Mouse (Mus musculus) duodenum, adult 2 months (tissue): ENCODE results near the gene Chd4. TPM values are rescaled to one million over a fixed set of nuclear protein-coding genes. Genes with fewer than 3 reads are reported as not detected.

Experiments used
- polyA plus RNA-seq: library from polyadenylated mRNA; depleted of rRNA; stranded (reverse); fragments of >200 nt; gene quantifications from 2 replicates; pipeline ENCODE4 v1.2.3, GENCODE M21; 2012; ENCODE audit warnings: low replicate concordance; rRNA removed

The Chd4 gene
- polyA plus RNA-seq: 19.3 and 20.9 TPM in 2 replicates

DNA sequence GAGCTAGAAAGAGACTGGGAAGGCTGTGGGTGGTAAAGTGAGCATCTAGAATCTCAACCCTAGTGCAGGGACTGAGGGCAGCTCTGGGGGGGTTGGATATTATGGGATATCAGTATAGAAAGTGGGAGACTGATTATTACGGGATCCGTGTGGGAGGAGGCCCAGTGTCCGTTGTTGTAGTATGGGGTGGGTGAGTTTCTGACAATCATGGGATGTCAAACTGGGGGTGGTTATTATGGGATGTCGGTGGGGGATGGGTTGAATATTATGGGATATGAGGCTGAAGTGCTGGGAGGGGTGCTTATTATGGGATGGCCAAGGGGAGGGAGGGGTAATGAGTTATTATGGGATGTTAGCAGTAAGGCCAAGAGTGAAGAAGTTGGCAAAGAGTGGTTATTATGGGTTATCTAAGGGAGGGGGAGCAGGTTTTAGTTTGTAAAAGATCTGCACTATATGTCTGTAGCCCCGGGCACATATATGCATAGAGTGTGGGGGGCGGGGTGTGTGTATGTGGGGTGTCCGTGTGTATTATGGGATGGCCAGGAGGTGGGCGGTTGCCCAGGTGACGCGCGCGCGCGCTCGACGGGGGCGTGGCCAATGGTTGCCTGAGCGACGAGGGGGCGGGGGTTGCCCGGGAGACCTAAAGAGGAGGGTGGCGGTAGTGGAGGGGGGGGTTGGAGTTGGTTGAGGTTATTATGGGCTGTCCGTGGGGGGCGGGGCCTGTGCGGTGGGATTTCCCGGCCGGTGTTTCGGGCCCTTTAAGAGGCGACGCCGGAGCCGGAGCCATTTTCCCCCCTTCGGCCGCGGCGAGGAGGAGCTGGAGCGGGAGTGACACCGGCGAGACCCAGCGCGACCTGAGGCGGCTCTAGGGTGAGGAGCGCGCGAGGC lies at the start of gene Chd4:
Gene Chd4, plus strand, starts transcription at position 591 of the 888 bp plus-strand sequence.

DNA sequence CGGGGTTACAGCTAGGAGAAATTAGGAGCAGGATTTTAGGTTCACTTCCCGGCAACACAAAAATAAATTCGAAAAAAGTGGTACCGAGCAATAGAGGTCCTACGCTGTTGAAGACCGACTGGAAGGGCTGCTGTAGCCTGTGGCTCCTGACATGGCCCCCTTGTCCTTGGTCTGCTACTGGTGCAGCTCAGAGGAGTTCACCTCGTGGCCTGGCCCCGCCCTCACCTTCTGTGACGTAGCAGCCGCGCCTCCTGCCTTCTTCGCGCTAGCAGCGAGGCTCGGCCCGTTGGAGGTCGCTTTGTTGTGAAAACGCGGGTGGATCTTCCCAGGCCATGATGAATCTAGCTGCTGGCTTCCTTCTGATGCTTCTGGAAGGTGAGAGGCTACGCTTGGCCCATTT lies 46.1 kb upstream of the Chd4 start, which contains the start of gene Acrbp:
Gene Acrbp, plus strand, starts transcription at position 12 of the 400 bp plus-strand sequence.

DNA sequence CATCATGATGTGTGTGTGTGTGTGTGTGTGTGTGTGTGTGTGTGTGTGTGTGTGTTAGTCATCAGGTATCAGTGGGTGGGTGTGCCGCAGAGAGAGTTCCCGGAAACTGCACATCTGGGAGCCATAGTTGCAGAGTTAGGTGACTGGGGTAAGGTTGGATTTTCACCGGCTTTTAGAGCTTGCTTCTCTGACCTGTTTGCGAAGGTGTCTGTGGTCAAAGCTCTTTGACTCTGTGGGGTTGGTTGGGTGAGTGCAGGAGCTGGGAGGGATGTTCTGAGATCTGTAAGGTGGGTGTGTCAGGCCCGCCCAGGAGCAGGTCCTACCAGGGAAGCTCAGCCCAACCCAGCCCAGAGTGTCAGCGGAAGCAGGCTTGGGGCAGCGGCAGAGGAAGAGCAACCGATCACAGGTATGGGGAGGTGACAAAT lies 28.2 kb upstream of the Chd4 start, which contains the start of gene Lpar5:
Gene Lpar5, plus strand, starts transcription at position 350 of the 425 bp plus-strand sequence.

DNA sequence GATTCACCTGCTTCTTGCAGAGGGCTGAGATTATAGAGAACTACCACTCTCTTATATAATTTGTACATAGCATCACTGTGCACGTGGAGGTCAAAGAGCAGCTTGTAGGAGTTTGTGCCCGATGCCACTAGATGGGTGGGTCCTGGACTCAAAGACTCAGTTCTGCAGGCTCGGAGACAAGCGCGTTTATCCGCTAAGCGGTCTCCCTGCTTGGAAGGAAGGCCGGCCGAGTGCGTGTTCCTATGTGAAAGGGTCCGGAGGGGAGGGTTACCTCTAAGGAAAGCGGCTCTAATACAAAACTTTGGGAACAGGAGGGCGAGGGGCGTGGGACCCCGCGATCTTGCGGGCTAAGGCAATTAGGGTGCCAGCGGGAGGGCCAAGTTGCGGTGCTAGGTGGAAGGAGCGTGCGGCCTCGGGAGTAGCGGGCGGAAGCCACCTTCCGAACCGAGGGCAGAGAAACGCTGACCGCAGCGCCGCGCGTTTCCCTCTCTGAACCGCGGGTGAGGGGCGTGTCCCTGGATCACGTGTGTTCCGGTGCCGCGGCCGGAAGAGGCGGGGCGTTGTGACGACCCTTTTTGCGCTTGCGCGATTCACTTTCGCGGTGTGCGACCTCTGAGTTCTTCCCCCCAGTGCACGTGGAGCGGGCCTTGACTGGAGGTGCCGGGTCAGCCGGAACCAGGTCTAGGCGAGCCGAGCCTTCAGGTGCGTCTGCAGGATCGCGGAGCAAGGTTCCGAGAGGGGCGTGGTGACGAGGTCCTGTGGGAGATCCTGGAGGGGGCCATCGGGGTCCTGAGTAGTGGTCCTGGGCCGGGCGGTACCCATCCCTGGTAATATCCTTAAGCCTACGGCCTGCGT lies 35.7 kb downstream of the Chd4 start, which contains the start of gene Nop2:
Gene Nop2, plus strand, starts transcription at position 608 of the 855 bp plus-strand sequence.

DNA sequence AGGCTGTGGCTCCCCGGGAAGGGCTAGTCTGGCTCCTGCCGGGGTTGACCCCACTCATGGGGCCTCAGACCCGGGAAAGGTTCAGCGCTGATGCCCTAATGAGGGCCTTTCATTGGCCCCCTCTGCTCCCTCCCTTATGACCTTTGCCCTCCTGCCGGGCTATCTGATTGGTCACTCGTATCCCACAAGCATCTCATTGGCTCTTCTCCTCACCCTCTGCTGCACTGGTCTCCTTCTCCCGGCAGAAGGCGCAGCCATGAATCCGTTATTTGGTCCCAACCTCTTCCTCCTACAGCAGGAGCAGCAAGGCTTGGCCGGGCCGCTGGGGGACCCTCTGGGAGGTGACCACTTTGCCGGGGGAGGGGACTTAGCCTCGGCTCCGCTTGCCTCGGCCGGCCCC lies 49.2 kb downstream of the Chd4 start, which contains the start of gene Iffo1:
Gene Iffo1, plus strand, starts transcription at position 241 of the 400 bp plus-strand sequence.

DNA sequence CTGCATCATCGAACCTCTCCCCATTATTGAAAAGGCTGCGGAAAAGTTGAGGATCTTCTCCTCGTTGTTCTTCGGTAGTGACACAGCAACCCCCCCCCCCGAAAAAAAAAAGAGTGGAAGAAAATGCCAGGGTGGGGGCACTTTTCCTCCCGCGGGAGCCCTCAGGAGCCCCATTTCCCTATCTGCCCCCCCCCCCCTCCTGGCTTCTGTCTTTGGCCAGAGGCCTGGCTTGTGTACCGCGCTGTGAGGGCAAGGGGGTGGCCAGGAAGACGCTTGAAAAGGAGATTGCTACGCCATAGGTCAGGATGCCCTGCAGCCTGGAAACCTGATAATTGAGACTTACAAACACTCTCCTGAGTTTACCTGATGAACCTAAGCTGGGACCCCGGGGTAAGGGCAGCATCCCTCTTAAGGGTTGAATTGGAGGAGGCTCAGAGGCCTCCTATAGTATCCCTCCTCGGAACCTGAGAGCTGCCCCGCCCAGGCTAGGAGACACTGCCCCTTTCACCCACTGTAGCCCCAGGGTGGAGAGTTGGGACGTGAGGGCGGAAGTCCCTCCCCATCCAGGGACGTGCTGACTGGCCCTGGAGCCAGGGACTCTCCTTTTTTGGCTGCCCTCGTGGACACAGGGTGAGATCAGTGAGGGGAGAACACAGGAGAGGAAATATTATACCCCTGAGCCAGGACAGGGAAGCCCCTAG lies 70.4 kb downstream of the Chd4 start, which contains the start of gene Gapdh:
Gene Gapdh, minus strand, starts transcription at position 417 of the 701 bp plus-strand sequence.

Other genes starting within 250 kb of the Chd4 start
- gene P3h3, start 238.2 kb upstream of the Chd4 start, polyA plus RNA-seq: 5.8 and 11.2 TPM in 2 replicates
- gene Gpr162, start 232.0 kb upstream of the Chd4 start, polyA plus RNA-seq: 0.65 and 1.6 TPM in 2 replicates
- gene Cd4, start 207.8 kb upstream of the Chd4 start, polyA plus RNA-seq: 2.8 and 4.7 TPM in 2 replicates
- 3.0 and 7.5 TPM in 2 replicates for gene Lag3, start 184.3 kb upstream of the Chd4 start, polyA plus RNA-seq
- gene Ptms, start 175.9 kb upstream of the Chd4 start, polyA plus RNA-seq: 874 and 2,100 TPM in 2 replicates
- 369 and 581 TPM in 2 replicates for gene Mlf2, start 164.6 kb upstream of the Chd4 start, polyA plus RNA-seq
- gene Cops7a, start 130.4 kb upstream of the Chd4 start, polyA plus RNA-seq: 120 and 168 TPM in 2 replicates
- 3.2 and 4.2 TPM in 2 replicates for gene Pianp, start 99.3 kb upstream of the Chd4 start, polyA plus RNA-seq
- 34.6 and 47.6 TPM in 2 replicates for gene Zfp384, start 86.8 kb upstream of the Chd4 start, polyA plus RNA-seq
- gene Ing4, start 56.2 kb upstream of the Chd4 start, polyA plus RNA-seq: 32.0 and 39.8 TPM in 2 replicates
- 11.1 and 17.9 TPM in 2 replicates for gene Acrbp, start 46.3 kb upstream of the Chd4 start, polyA plus RNA-seq
- 129 and 167 TPM in 2 replicates for gene Lpar5, start 28.1 kb upstream of the Chd4 start, polyA plus RNA-seq
- gene Nop2, start 35.9 kb downstream of the Chd4 start, polyA plus RNA-seq: 6.3 and 8.1 TPM in 2 replicates
- 8.8 and 10.6 TPM in 2 replicates for gene Iffo1, start 49.3 kb downstream of the Chd4 start, polyA plus RNA-seq
- 4,213 and 4,236 TPM in 2 replicates for gene Gapdh, start 70.5 kb downstream of the Chd4 start, polyA plus RNA-seq
- 47.2 and 47.9 TPM in 2 replicates for gene Ncapd2, start 95.7 kb downstream of the Chd4 start, polyA plus RNA-seq
- gene Mrpl51, start 95.8 kb downstream of the Chd4 start, polyA plus RNA-seq: 36.1 and 67.8 TPM in 2 replicates
- gene Vamp1, start 119.6 kb downstream of the Chd4 start, polyA plus RNA-seq: 6.9 and 10.7 TPM in 2 replicates
- 25.3 and 44.5 TPM in 2 replicates for gene Tapbpl, start 135.9 kb downstream of the Chd4 start, polyA plus RNA-seq
- 1.6 and 3.5 TPM in 2 replicates for gene Cd27, start 141.0 kb downstream of the Chd4 start, polyA plus RNA-seq
- gene Tuba3a, start 190.1 kb downstream of the Chd4 start, polyA plus RNA-seq: 0.09 TPM in 1 of 2 replicates, not detected in the other
- 182 and 267 TPM in 2 replicates for gene Ltbr, start 217.9 kb downstream of the Chd4 start, polyA plus RNA-seq
- gene Scnn1a, start 224.7 kb downstream of the Chd4 start, polyA plus RNA-seq: 9.8 and 19.9 TPM in 2 replicates